Mouse (Mus musculus): ENCODE measurements around the gene Aggf1.

DNA sequence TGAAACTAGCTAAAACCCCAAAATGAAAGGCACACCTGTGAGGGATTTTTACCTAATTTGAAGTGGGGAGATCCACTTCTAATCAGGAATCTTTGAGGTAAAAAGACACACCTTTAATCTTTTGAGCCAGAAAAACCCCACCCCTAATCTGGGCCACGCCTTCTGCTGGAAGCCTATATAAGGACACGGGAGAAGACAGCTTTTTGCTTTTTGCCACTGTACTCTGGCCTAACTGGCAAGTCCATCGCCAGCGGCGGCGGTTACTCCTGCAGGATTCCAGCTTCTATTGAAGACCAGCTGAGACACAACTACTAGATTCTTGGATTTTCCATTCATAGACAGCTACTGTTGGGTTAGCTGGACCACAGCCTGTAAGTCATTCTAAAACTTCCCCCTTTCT, 51.8 kb downstream of the Aggf1 start, which contains the start of gene Zbed3:
- TF ChIP-seq REST (IDR thresholded peaks at IDR 0.05; ENCODE audit: insufficient read depth, insufficient read length) (no peak), POLR2AphosphoS2 (IDR thresholded peaks at IDR 0.05; ENCODE audit: insufficient read length, low read depth) (no peak), TCF3 (IDR thresholded peaks at IDR 0.05; ENCODE audit: insufficient read length, low read depth) (no peak)

All from myocyte (in vitro differentiated cells).